Mouse (Mus musculus): Measurements from ENCODE around the gene Kcna1.

Gene Kcna1

GRCm38 (mm10) chr6:126597741-126598140 lies 48.4 kb downstream of the Kcna1 start:
- 94% methylated on average over 4 of the region's 4 CpGs for WGBS

- 49% methylated on average over 18 of the region's 18 CpGs for WGBS
Observed at GRCm38 (mm10) chr6:126595805-126596629, 50.2 kb downstream of the Kcna1 start.

- WGBS, result 38% methylated on average over 5 of the region's 5 CpGs
Observed at GRCm38 (mm10) chr6:126595130-126595529, 51.1 kb downstream of the Kcna1 start.

- WGBS, result 43% methylated on average over 8 of the region's 8 CpGs
Observed at GRCm38 (mm10) chr6:126594365-126594764, 51.8 kb downstream of the Kcna1 start.

- 76% methylated on average over 4 of the region's 4 CpGs for WGBS
Observed at GRCm38 (mm10) chr6:126593336-126593735, 52.8 kb downstream of the Kcna1 start.
